Mouse (Mus musculus): ENCODE measurements around the gene Ccpg1os.

DNA sequence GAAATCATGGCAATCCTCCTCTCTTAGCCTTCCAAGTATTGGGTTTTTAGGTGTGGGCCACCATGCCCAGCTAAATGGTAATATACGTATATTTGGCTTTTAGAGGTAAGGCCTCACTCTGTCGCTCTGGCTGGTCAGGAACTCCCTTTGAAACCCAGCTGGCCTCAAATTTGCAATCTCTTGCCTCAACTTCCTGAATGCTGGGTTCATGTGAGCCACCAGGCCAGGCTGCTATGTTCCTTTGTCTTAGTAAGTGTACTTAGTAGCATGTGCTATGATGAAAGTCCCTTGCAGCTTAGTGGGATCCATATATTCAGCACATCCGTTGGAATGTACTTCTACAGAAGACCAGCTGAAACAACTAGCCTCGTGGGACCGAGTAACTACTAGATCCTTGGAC, 10.4 kb downstream of the Ccpg1os start:
- TF ChIP-seq CTCF (IDR thresholded peaks at IDR 0.05) (no peak), POLR2A (IDR thresholded peaks at IDR 0.05; ENCODE audit: insufficient read depth, low read depth, low read length) (no peak)
